Mouse (Mus musculus) CH12.LX (cell line): ENCODE measurements around the gene Ep300. TPM values are rescaled to one million over a fixed set of nuclear protein-coding genes. Genes with fewer than 3 reads are reported as not detected.

Experiments used
- DNase-seq: peaks from one replicate; pipeline ENCODE4 v3.0.0-alpha.2; 2013; ENCODE audit errors: extremely low read depth
- H3K27ac ChIP-seq: 2 replicates; pipeline ENCODE4 v1.5.1; 2012; ENCODE audit warnings: low read depth, mild to moderate bottlenecking, control low read depth, moderate library complexity; ENCODE audit not compliant: insufficient read depth
- H3K27me3 ChIP-seq: replicated peaks from 2 replicates; pipeline ENCODE3; 2012; ENCODE audit warnings: inconsistent platforms
- H3K36me3 ChIP-seq, 2 experiments: replicated peaks in 1 of 2; 2 replicates each; pipeline versions ENCODE3 to v1.6.1; 2012; ENCODE audit warnings: inconsistent platforms in 1 of 2, low read length in 1 of 2, mild to moderate bottlenecking in 1 of 2, mixed read lengths in 1 of 2, moderate library complexity in 1 of 2; ENCODE audit not compliant: control insufficient read depth in 1 of 2, insufficient read depth in 1 of 2
- H3K4me1 ChIP-seq, 2 experiments: 2 replicates each; pipeline ENCODE4 v1.6.1; 2012; ENCODE audit warnings: inconsistent platforms in 1 of 2, moderate library complexity in 1 of 2; ENCODE audit not compliant: insufficient read depth in 2 of 2, control insufficient read depth in 1 of 2
- H3K4me2 ChIP-seq: 2 replicates; pipeline ENCODE4 v1.6.1; 2012; ENCODE audit warnings: low read depth, mild to moderate bottlenecking, control low read depth; ENCODE audit not compliant: poor library complexity, insufficient read depth, severe bottlenecking
- H3K4me3 ChIP-seq, 3 experiments: fragments of 150-350 bp in 1 of 3; sonication (generic) in 1 of 3; replicated peaks in 1 of 3; 2 replicates each; pipeline versions ENCODE3 to v1.5.1; 2011 to 2012; ENCODE audit warnings: low read depth in 2 of 3, low read length in 2 of 3, mild to moderate bottlenecking in 2 of 3, moderate library complexity in 2 of 3, control low read depth in 1 of 3, improper control_type of control experiment in 1 of 3, inconsistent platforms in 1 of 3, mixed read lengths in 1 of 3; ENCODE audit not compliant: poor library complexity in 1 of 3
- H3K79me2 ChIP-seq: replicated peaks from 2 replicates; pipeline ENCODE4 v1.6.1; 2012; ENCODE audit warnings: mild to moderate bottlenecking, moderate library complexity; ENCODE audit not compliant: control insufficient read depth, poor library complexity, insufficient read depth, severe bottlenecking; ENCODE audit errors: extremely low read depth
- H3K9ac ChIP-seq: 2 replicates; pipeline ENCODE4 v1.6.1; 2012; ENCODE audit warnings: low read depth, mild to moderate bottlenecking, control low read depth, moderate library complexity; ENCODE audit not compliant: insufficient read depth
- H3K9me3 ChIP-seq: replicated peaks from 2 replicates; pipeline ENCODE3; 2012; ENCODE audit warnings: low read length, inconsistent platforms, mixed read lengths
- BHLHE40 ChIP-seq: IDR thresholded peaks from 2 replicates; pipeline ENCODE4 v1.6.1; 2011; ENCODE audit warnings: mild to moderate bottlenecking, low read depth, low read length, improper control_type of control experiment
- E2F4 ChIP-seq: IDR thresholded peaks from 2 replicates; pipeline ENCODE4 v1.6.1; 2011; ENCODE audit warnings: low read depth, low read length, improper control_type of control experiment; ENCODE audit not compliant: insufficient replicate concordance
- EP300 ChIP-seq: IDR thresholded peaks from 2 replicates; pipeline ENCODE4 v1.6.1; 2011; ENCODE audit warnings: low read length, improper control_type of control experiment
- ETS1 ChIP-seq: conservative IDR thresholded peaks from 2 replicates; pipeline ENCODE4 v1.6.1; 2012; ENCODE audit warnings: low read depth, mild to moderate bottlenecking, inconsistent platforms, low read length, improper control_type of control experiment, moderate library complexity
- HCFC1 ChIP-seq: IDR thresholded peaks from 2 replicates; pipeline ENCODE4 v1.6.1; 2012; ENCODE audit warnings: low read depth, mild to moderate bottlenecking, inconsistent platforms, low read length, improper control_type of control experiment
- KAT2A ChIP-seq: IDR thresholded peaks from 2 replicates; pipeline ENCODE4 v1.6.1; 2012; ENCODE audit warnings: low read length, improper control_type of control experiment, inconsistent platforms; ENCODE audit not compliant: insufficient replicate concordance
- MAFK ChIP-seq: IDR thresholded peaks from 2 replicates; pipeline ENCODE4 v1.6.1; 2011; ENCODE audit warnings: low read length, improper control_type of control experiment; ENCODE audit not compliant: insufficient replicate concordance
- MXI1 ChIP-seq: IDR thresholded peaks from 2 replicates; pipeline ENCODE4 v1.6.1; 2011; ENCODE audit warnings: mild to moderate bottlenecking, low read depth, low read length, improper control_type of control experiment
- MYC ChIP-seq: IDR thresholded peaks from 2 replicates; pipeline ENCODE4 v1.6.1; 2011; ENCODE audit warnings: low read depth, mild to moderate bottlenecking, improper control_type of control experiment, low read length
- PAX5 ChIP-seq: IDR thresholded peaks from 2 replicates; pipeline ENCODE4 v1.6.1; 2012; ENCODE audit warnings: low read length, inconsistent platforms, mixed read lengths
- POLR2AphosphoS2 ChIP-seq: IDR thresholded peaks from 2 replicates; pipeline ENCODE4 v1.6.1; 2011; ENCODE audit warnings: low read depth, low read length, improper control_type of control experiment
- RCOR1 ChIP-seq: conservative IDR thresholded peaks from 2 replicates; pipeline ENCODE4 v1.6.1; 2012; ENCODE audit warnings: low read depth, mild to moderate bottlenecking, inconsistent platforms, low read length, improper control_type of control experiment
- SMC3 ChIP-seq: IDR thresholded peaks from 2 replicates; pipeline ENCODE4 v1.6.1; 2011; ENCODE audit warnings: low read depth, low read length, improper control_type of control experiment
- USF2 ChIP-seq: conservative IDR thresholded peaks from 2 replicates; pipeline ENCODE4 v1.6.1; 2011; ENCODE audit warnings: low read depth, low read length, improper control_type of control experiment
- ZC3H11A ChIP-seq: IDR thresholded peaks from 2 replicates; pipeline ENCODE4 v1.6.1; 2012; ENCODE audit warnings: low read depth, mild to moderate bottlenecking, inconsistent platforms, low read length, improper control_type of control experiment
- ZKSCAN1 ChIP-seq: IDR thresholded peaks from 2 replicates; pipeline ENCODE4 v1.6.1; 2012; ENCODE audit warnings: low read depth, inconsistent platforms, low read length, improper control_type of control experiment, borderline replicate concordance
- ZNF384 ChIP-seq: IDR thresholded peaks from 2 replicates; pipeline ENCODE4 v1.6.1; 2012; ENCODE audit warnings: low read depth, low read length, improper control_type of control experiment, inconsistent platforms
- dilution Hi-C: fragments of 300-500 bp; cut with MboI; formaldehyde crosslinking; loops from 2 replicates; pipeline ENCODE4 v1.14.3; 2020; ENCODE audit warnings: low sequenced_read_pairs; ENCODE audit not compliant: extremely low pct_unique_long_range_greater_than_20kb, extremely low pct_ligation_motif_present
- in situ Hi-C: fragments of 300-500 bp; cut with MboI; formaldehyde crosslinking; loops from 3 replicates; pipeline ENCODE4 v1.14.3; 2019; ENCODE audit warnings: low sequenced_read_pairs, low pct_ligation_motif_present, low pct_unique_long_range_greater_than_20kb, mixed read lengths
- polyA plus RNA-seq: library from polyadenylated mRNA; unstranded; fragments of >175 nt; gene quantifications from 2 replicates; pipeline ENCODE4 v1.2.1, GENCODE M21; 2012; ENCODE audit warnings: low read depth; ENCODE audit not compliant: insufficient read length
- total RNA-seq, 2 experiments: library from RNA; depleted of rRNA; stranded (reverse); fragments of 300-350 nt in 1 of 2; fragments of >200 nt in 1 of 2; gene quantifications; 2 replicates each; pipeline ENCODE4 v1.2.3; 2012 to 2014

The Ep300 gene
- total and polyA plus RNA-seq, 3 experiments: 5.9 to 33.2 (median 17.4) TPM

DNA sequence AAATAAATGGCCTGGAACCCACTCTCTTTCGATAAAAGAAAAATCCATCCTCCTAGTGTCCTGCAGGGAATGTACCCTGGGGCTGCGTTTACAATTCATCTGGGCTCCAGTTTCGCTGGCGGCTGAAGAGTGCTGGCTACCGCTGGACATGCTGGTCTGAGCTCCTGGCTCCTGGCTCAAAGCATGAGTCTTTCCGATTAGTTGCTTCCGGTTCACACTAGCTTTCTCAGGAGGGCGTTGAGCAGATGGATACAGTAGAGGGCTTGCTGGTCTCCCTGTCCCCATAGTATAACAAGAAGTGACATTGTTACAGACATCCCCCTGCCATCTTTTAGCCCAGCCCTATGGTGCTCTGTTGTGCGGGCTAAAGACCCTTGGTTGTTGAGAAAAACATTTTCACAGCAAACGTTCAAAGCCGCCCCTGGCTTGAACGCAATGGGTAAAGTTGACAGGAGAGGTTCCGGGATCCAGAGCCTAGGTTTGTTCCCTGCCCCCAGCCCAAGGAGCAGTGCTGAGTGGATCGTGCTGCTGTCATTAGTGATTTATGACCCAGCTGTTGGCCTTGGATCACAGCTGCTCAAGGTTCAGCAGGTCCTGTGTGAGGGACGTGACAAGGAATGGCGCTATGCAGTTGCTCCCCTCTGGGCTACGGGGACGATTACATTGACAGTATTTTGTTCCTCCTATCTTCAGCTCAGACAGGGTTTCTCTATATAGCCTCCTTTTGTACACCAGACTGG is 30.4 kb upstream of the Ep300 start (continued):
- TF ChIP-seq KAT2A: no peak
- TF ChIP-seq POLR2AphosphoS2: no peak
- no peak for TF ChIP-seq BHLHE40

DNA sequence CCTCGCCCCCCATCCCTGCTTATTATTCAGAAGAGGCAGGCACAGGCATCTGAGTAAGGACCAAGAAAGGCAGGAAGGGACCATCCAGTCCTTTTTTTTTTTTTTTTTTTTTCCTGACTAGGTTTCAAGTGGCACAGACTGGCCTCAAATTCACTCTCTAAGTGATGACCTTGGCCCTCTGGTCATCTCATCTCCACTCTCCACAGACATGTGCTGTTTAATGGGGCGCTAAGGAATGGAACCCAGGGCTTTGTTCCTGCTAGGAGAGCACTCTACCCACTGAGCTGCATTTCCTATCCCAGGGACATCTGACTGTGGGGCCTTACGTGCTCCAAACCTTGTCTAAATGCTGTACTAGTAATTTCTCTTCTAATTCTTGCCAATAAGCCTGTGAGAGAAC is 29.2 kb upstream of the Ep300 start:
- H3K9ac ChIP-seq: no peak overlapping the region
- H3K79me2 ChIP-seq: no peaks in the 10 kb centered on the region
- H3K36me3 ChIP-seq: no peaks in the 10 kb centered on the region
- H3K27ac ChIP-seq: no peak overlapping the region
- H3K4me3 ChIP-seq: no peak overlapping the region
- TF ChIP-seq BHLHE40 (no peak), ZNF384 (no peak), ZC3H11A (no peak), PAX5 (no peak), MXI1 (no peak), E2F4 (no peak), HCFC1 (no peak), USF2 (no peak), SMC3 (no peak), MYC (no peak), ETS1 (no peak), EP300 (no peak), RCOR1 (no peak), ZKSCAN1 (no peak), MAFK (no peak)
- in situ Hi-C loops: no loop called here
- H3K4me2 ChIP-seq: no peak overlapping the region
- dilution Hi-C loops: no loop called here
- no peak for DNase-seq
- H3K4me1 ChIP-seq: no peaks in the 10 kb centered on the region
- H3K9me3 ChIP-seq: no peaks in the 10 kb centered on the region
- no peaks in the 10 kb centered on the region for H3K27me3 ChIP-seq

DNA sequence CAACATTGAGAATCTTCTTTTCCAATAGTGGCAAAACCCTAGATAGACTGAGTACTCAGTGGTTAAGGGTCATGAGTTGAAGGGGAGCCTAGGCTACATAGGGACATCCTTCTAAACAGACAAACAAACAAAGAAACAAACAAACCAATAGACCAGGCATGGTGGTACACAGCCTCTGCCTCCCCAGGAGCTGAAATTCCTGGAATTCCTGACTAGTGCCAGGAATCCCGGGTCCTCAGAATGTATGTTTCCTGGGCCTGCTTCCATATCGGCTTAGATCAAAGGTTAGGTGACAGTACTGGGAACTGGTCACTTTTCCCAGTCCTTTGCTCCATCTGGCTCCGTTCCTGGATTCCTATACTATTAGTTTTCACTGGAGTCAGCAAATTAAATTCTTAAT is 23.6 kb upstream of the Ep300 start:
- H3K79me2 ChIP-seq: no peaks in the 10 kb centered on the region
- no peak overlapping the region for H3K4me3 ChIP-seq
- no peak overlapping the region for H3K4me2 ChIP-seq
- H3K36me3 ChIP-seq: no peaks in the 10 kb centered on the region
- H3K27me3 ChIP-seq: no peaks in the 10 kb centered on the region
- TF ChIP-seq MXI1: no peak
- H3K4me1 ChIP-seq: peaks cover 2 to 3% of the 10 kb centered on the region in 2 experiments; a peak in 2 of 4 replicates
- DNase-seq: no peak
- no peaks in the 10 kb centered on the region for H3K9me3 ChIP-seq
- H3K9ac ChIP-seq: no peak overlapping the region
- dilution Hi-C loops: no loop called here
- no peak overlapping the region for H3K27ac ChIP-seq
- in situ Hi-C loops: no loop called here
